32 mouse cellular contexts compared by ENCODE assay signal in genomic region chr10:54550665-54551064, GRCm38 (mm10).
"Had no signal": no experiment of that assay in that cellular context is flagged by ENCODE, and none has a peak within 500 bp of the region (broad histone marks: within the 10 kb centered on the region; RNA-seq: fewer than 3 reads in every experiment).

No protein-coding gene starts in this region.

- H3K27me3 ChIP-seq: limb, embryonic 12.5 days; limb, embryonic 13.5 days; limb, embryonic 15.5 days; liver, embryonic 12.5 days; liver, embryonic 13.5 days; liver, embryonic 15.5 days; lung, embryonic 15.5 days; megakaryocyte, embryonic 14.5 days; midbrain, embryonic 12.5 days; midbrain, embryonic 13.5 days; midbrain, embryonic 15.5 days had no signal

- ATAC-seq: liver, embryonic 12.5 days; liver, postnatal 0 days; lung, postnatal 0 days; midbrain, embryonic 13.5 days; midbrain, embryonic 15.5 days; midbrain, embryonic 16.5 days had no signal

- DNase-seq: left cerebral cortex, postnatal 4 days; liver; liver, embryonic 13.5 days; liver, postnatal 0 days; lung, adult 18-20 months; lung, adult 2 months; lung, embryonic 14.5 days; lung, postnatal 10 days; lung, postnatal 14 days; lung, postnatal 36 days; lung, postnatal 4 days; midbrain, embryonic 14.5 days had no signal

- H3K4me3 ChIP-seq: left cerebral cortex, adult 2 months; limb, embryonic 10.5 days; limb, embryonic 12.5 days; limb, embryonic 13.5 days; limb, embryonic 15.5 days; liver, embryonic 12.5 days; liver, embryonic 13.5 days; liver, embryonic 15.5 days; lung, embryonic 15.5 days; megakaryocyte, embryonic 14.5 days; midbrain, embryonic 10.5 days; midbrain, embryonic 12.5 days; midbrain, embryonic 13.5 days; midbrain, embryonic 15.5 days; myocyte had no signal

- H3K36me3 ChIP-seq: limb, embryonic 10.5 days; limb, embryonic 12.5 days; limb, embryonic 13.5 days; limb, embryonic 15.5 days; liver, embryonic 12.5 days; liver, embryonic 13.5 days; liver, embryonic 15.5 days; lung, embryonic 15.5 days; midbrain, embryonic 10.5 days; midbrain, embryonic 12.5 days; midbrain, embryonic 13.5 days; midbrain, embryonic 15.5 days had no signal

- H3K4me2 ChIP-seq: limb, embryonic 12.5 days; limb, embryonic 13.5 days; limb, embryonic 15.5 days; liver, embryonic 11.5 days; liver, embryonic 12.5 days; liver, embryonic 13.5 days; liver, embryonic 15.5 days; lung, embryonic 14.5 days; lung, embryonic 15.5 days; midbrain, embryonic 11.5 days; midbrain, embryonic 12.5 days; midbrain, embryonic 13.5 days; midbrain, embryonic 15.5 days had no signal

- H3K9me3 ChIP-seq: limb, embryonic 10.5 days; limb, embryonic 12.5 days; limb, embryonic 13.5 days; limb, embryonic 15.5 days; liver, embryonic 12.5 days; liver, embryonic 13.5 days; liver, embryonic 15.5 days; lung, embryonic 15.5 days; megakaryocyte, embryonic 14.5 days; midbrain, embryonic 10.5 days; midbrain, embryonic 12.5 days; midbrain, embryonic 13.5 days; midbrain, embryonic 15.5 days had no signal

- H3K27ac ChIP-seq: left cerebral cortex, adult 2 months; limb, embryonic 10.5 days; limb, embryonic 12.5 days; limb, embryonic 13.5 days; limb, embryonic 15.5 days; liver, embryonic 12.5 days; liver, embryonic 13.5 days; liver, embryonic 14.5 days; liver, embryonic 15.5 days; lung, embryonic 15.5 days; macrophage; midbrain, embryonic 10.5 days; midbrain, embryonic 12.5 days; midbrain, embryonic 13.5 days; midbrain, embryonic 15.5 days had no signal

- H3K9ac ChIP-seq: limb, embryonic 12.5 days; limb, embryonic 13.5 days; limb, embryonic 15.5 days; liver, embryonic 12.5 days; liver, embryonic 13.5 days; liver, embryonic 14.5 days; liver, embryonic 15.5 days; liver, postnatal 0 days; lung, embryonic 14.5 days; lung, embryonic 15.5 days; midbrain, embryonic 12.5 days; midbrain, embryonic 13.5 days; midbrain, embryonic 15.5 days had no signal

- H3K4me1 ChIP-seq: limb, embryonic 10.5 days; limb, embryonic 12.5 days; limb, embryonic 13.5 days; limb, embryonic 15.5 days; liver, embryonic 12.5 days; liver, embryonic 13.5 days; liver, embryonic 15.5 days; lung, embryonic 15.5 days; megakaryocyte, embryonic 14.5 days; midbrain, embryonic 10.5 days; midbrain, embryonic 12.5 days; midbrain, embryonic 13.5 days; midbrain, embryonic 15.5 days had no signal
